Mouse (Mus musculus): ENCODE measurements around the gene Gm43302.
"Not testable (repeated sequence)": the region's sequence is repeated elsewhere in the genome, so short reads cannot be mapped to it uniquely, and the experiment has no call there.

Gm43302 gene

GRCm38 (mm10) chr5:105293226-105294165, at the start of gene Gm43302, which contains the start of gene Gbp6:
Gene Gm43302, minus strand, starts transcription at chr5:105293695.
Gene Gbp6, minus strand, starts transcription at chr5:105293698.
- DNase-seq (ENCODE audit: extremely low spot score), result not testable (repeated sequence)

- no peak for DNase-seq (ENCODE audit: extremely low spot score)
These were observed 47.8 kb upstream of the Gm43302 start for GRCm38 (mm10) chr5:105341281-105341680.

- no peak for DNase-seq (ENCODE audit: extremely low spot score)
These were observed 29.0 kb upstream of the Gm43302 start for GRCm38 (mm10) chr5:105322543-105322942.

- no peak for DNase-seq (ENCODE audit: extremely low spot score)
These were observed 17.4 kb upstream of the Gm43302 start for GRCm38 (mm10) chr5:105310941-105311340.

GRCm38 (mm10) chr5:105309148-105309547, 15.7 kb upstream of the Gm43302 start:
- not testable (repeated sequence) for DNase-seq (ENCODE audit: extremely low spot score)

- DNase-seq (ENCODE audit: extremely low spot score), result not testable (repeated sequence)
These were observed 13.5 kb upstream of the Gm43302 start for GRCm38 (mm10) chr5:105306946-105307345.

GRCm38 (mm10) chr5:105306159-105306581, 12.7 kb upstream of the Gm43302 start:
- DNase-seq (ENCODE audit: extremely low spot score), result no peak

- DNase-seq (ENCODE audit: extremely low spot score), result not testable (repeated sequence)
These were observed 12.2 kb upstream of the Gm43302 start for GRCm38 (mm10) chr5:105305671-105306070.

- no peak for DNase-seq (ENCODE audit: extremely low spot score)
These were observed 8.5 kb upstream of the Gm43302 start for GRCm38 (mm10) chr5:105301963-105302362.

- no peak for DNase-seq (ENCODE audit: extremely low spot score)
These were observed 8.0 kb upstream of the Gm43302 start for GRCm38 (mm10) chr5:105301531-105301930.

- DNase-seq (ENCODE audit: extremely low spot score), result no peak
These were observed 2.3 kb upstream of the Gm43302 start for GRCm38 (mm10) chr5:105295746-105296145.

GRCm38 (mm10) chr5:105292492-105292891, 1.0 kb downstream of the Gm43302 start:
- DNase-seq (ENCODE audit: extremely low spot score), result no peak

GRCm38 (mm10) chr5:105290921-105291320, 2.6 kb downstream of the Gm43302 start:
- DNase-seq (ENCODE audit: extremely low spot score), result not testable (repeated sequence)

GRCm38 (mm10) chr5:105260673-105261072, 32.8 kb downstream of the Gm43302 start:
- not testable (repeated sequence) for DNase-seq (ENCODE audit: extremely low spot score)

- no peak for DNase-seq (ENCODE audit: extremely low spot score)
These were observed 41.0 kb downstream of the Gm43302 start for GRCm38 (mm10) chr5:105252491-105252890.

GRCm38 (mm10) chr5:105244741-105245140, 48.8 kb downstream of the Gm43302 start:
- not testable (repeated sequence) for DNase-seq (ENCODE audit: extremely low spot score)

GRCm38 (mm10) chr5:105240982-105241381, 52.5 kb downstream of the Gm43302 start:
- DNase-seq (ENCODE audit: extremely low spot score), result not testable (repeated sequence)

- not testable (repeated sequence) for DNase-seq (ENCODE audit: extremely low spot score)
These were observed 53.9 kb downstream of the Gm43302 start, which contains the start of gene Gbp10 for GRCm38 (mm10) chr5:105239483-105240047. Gene Gbp10, minus strand, starts transcription at chr5:105239533.

- not testable (repeated sequence) for DNase-seq (ENCODE audit: extremely low spot score)
These were observed 55.1 kb downstream of the Gm43302 start for GRCm38 (mm10) chr5:105238402-105238801.

GRCm38 (mm10) chr5:105236040-105236439, 57.5 kb downstream of the Gm43302 start:
- DNase-seq (ENCODE audit: extremely low spot score), result not testable (repeated sequence)

GRCm38 (mm10) chr5:105208957-105209356, 84.5 kb downstream of the Gm43302 start:
- DNase-seq (ENCODE audit: extremely low spot score), result not testable (repeated sequence)

GRCm38 (mm10) chr5:105200791-105201355, 92.6 kb downstream of the Gm43302 start:
- DNase-seq (ENCODE audit: extremely low spot score), result not testable (repeated sequence)
